Mouse (Mus musculus) bone marrow, adult 2 months (tissue): ENCODE results near the gene Olr1. TPM values are rescaled to one million over a fixed set of nuclear protein-coding genes. Genes with fewer than 3 reads are reported as not detected.

ENCODE experiments used
- H3K27ac ChIP-seq: fragments of 200-500 bp; 2 replicates; pipeline ENCODE4 v1.5.1; 2012; ENCODE audit warnings: low read depth, mild to moderate bottlenecking, control low read depth, inconsistent platforms, low read length; ENCODE audit not compliant: control insufficient read depth, poor library complexity, insufficient read depth
- H3K4me1 ChIP-seq: fragments of 200-500 bp; 2 replicates; pipeline ENCODE4 v1.6.1; 2011; ENCODE audit warnings: low read length; ENCODE audit not compliant: control insufficient read depth, insufficient read depth
- H3K4me3 ChIP-seq: fragments of 200-500 bp; replicated peaks from 2 replicates; pipeline ENCODE3; 2011; ENCODE audit warnings: mild to moderate bottlenecking, low read depth, low read length, control low read depth; ENCODE audit not compliant: control insufficient read depth
- CTCF ChIP-seq: fragments of 200-500 bp; IDR thresholded peaks from 2 replicates; pipeline ENCODE4 v1.5.1; 2011; ENCODE audit warnings: low read length, control low read depth; ENCODE audit not compliant: control insufficient read depth, insufficient read depth
- POLR2A ChIP-seq: fragments of 200-500 bp; IDR thresholded peaks from 2 replicates; pipeline ENCODE4 v1.6.1; 2011; ENCODE audit warnings: low read depth, mild to moderate bottlenecking, control low read depth, low read length, borderline replicate concordance; ENCODE audit not compliant: control insufficient read depth
- WGBS: fragments of 180-500 bp; shearing (Covaris S2); methylation state at CpG from one replicate; pipeline ENCODE4 v1.1.7; 2018; 5-methylcytosine and 5-hydroxymethylcytosine counted together
- polyA plus RNA-seq: library from polyadenylated mRNA; stranded (reverse); fragments of >200 nt; gene quantifications from 2 replicates; pipeline ENCODE4 v1.2.4, GENCODE M21; 2011; ENCODE audit warnings: low replicate concordance; ENCODE audit not compliant: missing spikeins, insufficient read depth, insufficient read length

Olr1 gene
- polyA plus RNA-seq, 1 experiment, result 12.6 TPM

DNA sequence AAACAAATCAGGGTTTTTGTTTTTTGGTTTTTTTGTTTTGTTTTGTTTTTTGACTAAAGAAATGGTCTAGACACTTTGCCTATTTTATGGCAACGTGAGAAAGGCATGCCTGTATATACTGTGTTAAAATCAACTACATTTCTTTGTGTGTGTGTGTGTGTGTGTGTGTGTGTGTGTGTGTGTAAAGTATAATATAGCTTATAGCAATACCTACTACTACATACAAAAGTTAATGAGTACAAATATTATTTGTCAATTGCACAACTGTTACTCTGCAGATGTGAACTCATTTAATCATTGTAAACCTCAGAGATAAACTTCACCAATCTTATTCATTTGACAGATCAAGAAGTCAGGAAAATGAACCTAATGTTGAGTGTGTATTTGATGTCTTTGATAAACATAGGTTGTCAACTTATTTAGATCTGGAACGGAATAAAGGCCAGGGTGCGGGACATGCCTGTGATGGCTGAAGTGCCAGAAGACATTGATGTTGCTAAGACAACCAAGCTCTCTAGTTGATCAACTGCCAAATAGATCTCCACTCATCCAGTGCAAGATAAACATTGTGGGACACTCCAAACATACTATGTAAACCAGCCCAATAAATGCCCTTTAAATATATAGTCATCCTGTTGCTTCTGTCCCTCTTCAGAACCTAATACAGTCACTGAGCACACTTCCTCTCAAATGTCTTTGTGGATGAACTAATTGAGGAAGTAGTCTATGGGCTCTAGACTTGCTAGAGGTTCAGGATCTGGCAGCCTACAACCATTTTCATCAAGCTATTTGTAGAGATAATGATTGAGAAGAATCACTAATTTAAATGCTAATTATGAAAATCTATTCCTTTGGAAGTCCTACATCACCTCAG, 9.4 kb downstream of the Olr1 start:
- TF ChIP-seq POLR2A, result no peak
- TF ChIP-seq CTCF, result no peak
- H3K4me3 ChIP-seq, result no peak overlapping the region
- no peak overlapping the region for H3K27ac ChIP-seq
- 84% methylated on average over 3 of the region's 3 CpGs for WGBS
- no peaks in the 10 kb centered on the region; the same call in 1 of the 2 replicates for H3K4me1 ChIP-seq

DNA sequence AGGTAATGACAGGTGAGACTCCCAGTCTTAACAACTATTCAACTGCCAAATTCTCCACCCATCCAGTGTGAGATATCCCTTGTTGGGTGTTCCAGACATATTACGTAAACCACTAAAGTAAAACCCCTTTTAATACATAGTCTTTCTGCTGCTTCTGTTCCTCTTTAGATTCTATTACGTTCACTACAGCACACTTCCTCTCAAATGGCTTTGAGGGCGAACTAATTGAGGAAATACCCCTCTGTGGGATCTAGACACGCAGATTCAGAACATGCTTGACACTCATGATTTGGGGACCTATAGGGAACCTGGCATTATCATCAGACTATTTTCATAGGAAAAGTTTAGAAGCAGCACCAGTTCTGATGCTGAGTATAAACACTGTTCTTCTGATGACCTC, 12.0 kb downstream of the Olr1 start:
- H3K27ac ChIP-seq, result no peak overlapping the region
- no peak for TF ChIP-seq POLR2A
- no peak for TF ChIP-seq CTCF
- 10% methylated on average over 4 of the region's 4 CpGs for WGBS
- no peaks in the 10 kb centered on the region; the same call in 1 of the 2 replicates for H3K4me1 ChIP-seq
- H3K4me3 ChIP-seq, result no peak overlapping the region

DNA sequence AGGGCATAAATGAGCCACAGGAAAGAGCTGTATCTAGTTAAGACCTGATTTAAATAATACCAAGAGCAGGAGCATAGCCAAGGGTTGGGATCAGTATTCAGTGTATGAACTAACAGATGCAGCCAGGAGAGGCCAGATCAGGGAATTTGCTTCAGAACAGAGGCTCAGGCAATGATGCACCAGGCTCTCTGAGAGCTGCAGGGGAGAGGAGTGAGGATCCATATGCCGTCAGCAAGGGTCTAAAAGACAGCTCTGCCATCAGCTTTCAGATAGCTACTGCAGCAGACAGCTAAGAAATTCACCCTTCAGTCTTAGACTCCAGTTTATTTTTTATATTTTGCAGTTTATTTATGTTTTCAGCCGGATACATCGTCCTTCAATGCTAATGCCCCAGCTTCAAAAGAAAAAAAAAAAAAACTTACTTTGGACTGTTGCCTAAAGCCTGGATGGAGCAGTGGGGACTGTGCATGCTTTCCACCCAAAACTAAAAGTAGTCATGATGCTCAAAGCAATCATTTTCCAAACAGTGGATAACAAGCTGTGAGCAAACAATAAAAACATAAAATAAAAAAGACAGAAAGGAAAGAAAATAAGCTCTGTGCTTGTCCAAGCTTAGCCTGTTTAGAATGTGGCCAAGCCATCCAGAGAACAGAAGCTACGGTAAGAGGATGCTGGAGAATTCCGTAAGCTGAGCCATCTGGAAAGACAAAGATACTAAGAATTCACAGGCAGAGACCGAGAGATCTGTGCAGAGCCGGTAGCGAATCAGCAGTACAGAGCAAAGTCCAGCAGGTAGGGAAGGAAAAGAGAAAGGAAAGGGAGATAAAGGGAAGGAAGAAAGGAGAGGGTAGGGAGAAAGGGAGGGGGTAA, 26.6 kb downstream of the Olr1 start:
- no peak for TF ChIP-seq POLR2A
- TF ChIP-seq CTCF, result no peak
- H3K4me1 ChIP-seq, result no peaks in the 10 kb centered on the region
- WGBS, result 83% methylated on average over 8 of the region's 8 CpGs
- no peak overlapping the region for H3K4me3 ChIP-seq
- no peak overlapping the region for H3K27ac ChIP-seq

DNA sequence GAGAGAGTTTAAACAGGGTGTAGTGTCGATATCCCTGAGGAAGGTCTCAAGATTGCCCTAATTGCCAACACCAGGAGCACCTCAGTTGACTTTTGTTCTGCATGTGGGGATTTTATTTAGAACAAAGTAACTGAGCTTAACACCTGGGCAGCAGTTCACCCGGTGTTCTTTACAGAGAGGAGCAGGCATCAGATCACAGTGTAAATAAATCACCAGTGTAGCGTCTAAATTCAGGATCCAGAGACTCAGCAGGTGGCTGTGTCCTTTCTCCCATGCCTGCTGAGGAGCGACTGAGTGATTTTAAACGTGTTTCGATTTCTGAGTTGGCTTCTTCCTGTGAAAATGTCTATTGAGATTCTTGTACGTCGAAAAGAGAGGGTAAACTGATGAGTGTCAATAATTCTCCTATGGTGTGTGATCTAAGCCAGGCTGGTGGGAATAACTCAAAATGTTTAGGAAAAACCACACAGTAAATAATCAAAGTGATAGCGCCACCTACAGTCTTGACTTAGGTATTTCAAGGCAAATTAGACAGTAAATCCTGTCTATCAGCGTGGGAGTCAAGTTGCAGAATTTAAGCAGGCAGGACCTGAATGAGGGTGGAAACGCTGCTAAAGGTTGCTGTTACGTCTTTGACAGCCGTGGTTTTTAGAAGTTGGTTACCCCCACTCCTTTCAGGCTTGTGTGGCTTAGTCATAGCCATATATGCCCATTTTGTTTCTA, 30.4 kb downstream of the Olr1 start:
- 28% methylated on average over 13 of the region's 13 CpGs for WGBS
- H3K4me1 ChIP-seq, result no peaks in the 10 kb centered on the region; the same call in 1 of the 2 replicates
- no peak overlapping the region for H3K27ac ChIP-seq
- no peak for TF ChIP-seq CTCF
- no peak for TF ChIP-seq POLR2A
- no peak overlapping the region for H3K4me3 ChIP-seq

DNA sequence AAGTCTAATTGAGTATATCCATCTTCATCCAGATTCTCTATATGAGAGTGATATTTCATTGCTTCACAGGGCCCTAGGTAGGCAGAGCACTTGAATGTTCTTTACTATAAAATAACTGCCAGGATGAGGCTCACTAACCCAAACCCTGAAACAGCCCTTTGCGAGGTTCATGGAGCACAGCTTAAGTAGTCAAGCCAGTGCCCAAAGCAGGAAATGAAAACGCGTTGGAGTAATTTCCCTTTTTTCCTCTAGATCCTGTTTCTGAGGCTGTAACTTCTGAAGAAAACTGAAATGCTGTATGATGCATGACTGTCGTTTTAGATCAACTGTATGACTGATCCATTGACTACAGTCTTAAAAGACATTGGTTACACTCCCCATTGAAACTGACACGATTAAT, 34.3 kb downstream of the Olr1 start:
- no peak overlapping the region; the same call in 1 of the 2 replicates for H3K27ac ChIP-seq
- peak overlapping the region; percentile 47 for H3K4me3 ChIP-seq
- no peak for TF ChIP-seq POLR2A
- TF ChIP-seq CTCF, result no peak
- H3K4me1 ChIP-seq, result no peaks in the 10 kb centered on the region; the same call in 1 of the 2 replicates
- WGBS, result 17% methylated on average over 5 of the region's 5 CpGs

DNA sequence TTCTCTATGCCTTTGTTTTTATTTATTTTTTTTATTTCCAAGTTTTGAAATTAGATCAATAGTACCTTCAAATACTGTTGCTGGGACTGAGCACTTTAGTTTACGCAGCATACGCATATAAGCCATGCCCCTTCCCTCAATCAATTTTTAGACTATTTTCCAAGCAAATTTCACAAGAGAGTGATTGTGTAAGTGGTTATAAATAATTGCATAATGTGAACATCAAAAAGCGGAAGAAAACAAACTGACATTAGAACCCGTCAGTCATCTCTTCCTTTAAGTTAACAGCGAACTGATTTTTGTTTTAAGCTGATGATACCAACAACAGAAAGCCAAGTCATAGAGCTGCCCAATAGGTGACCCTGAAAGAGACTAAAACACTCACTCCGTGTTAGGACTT, 35.6 kb downstream of the Olr1 start:
- Histone ChIP-seq H3K4me1 (no peaks in the 10 kb centered on the region; the same call in 1 of the 2 replicates), H3K4me3 (peak overlapping the region; percentile 35), H3K27ac (no peak overlapping the region)
- TF ChIP-seq POLR2A, result no peak
- no peak for TF ChIP-seq CTCF
- 48% methylated on average over 6 of the region's 6 CpGs for WGBS

DNA sequence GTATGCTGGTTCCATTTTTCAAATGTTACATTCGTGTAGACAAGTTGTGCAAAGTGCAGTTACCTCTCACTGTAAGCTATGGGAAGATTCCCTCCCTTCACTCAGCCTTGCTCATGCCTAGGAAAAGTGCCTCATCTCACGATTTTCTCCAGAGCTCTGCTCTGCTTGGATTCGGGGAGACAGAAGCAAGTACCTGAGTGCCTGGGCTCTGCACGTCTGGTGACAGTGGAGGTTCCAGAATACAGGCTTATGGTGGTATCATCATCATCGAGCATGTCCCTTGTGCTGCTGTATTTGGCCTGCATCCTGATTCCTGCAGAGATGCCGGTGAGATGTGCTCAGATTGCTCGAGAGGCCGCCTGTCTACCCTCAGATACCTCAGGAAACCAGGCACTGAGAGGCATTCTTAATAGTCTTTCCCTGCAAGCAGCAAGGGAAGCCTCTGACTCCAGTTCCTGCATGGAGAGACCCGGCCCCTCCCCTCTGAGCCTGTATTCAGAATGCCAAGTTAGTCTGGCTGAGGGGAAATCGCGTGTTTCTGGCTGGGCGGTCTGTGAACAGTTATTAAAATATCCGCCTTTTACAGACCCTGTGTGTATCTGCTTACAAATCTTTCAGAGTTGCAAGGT, 55.4 kb downstream of the Olr1 start, which contains the start of gene Clec1a:
TSS of gene Clec1a (minus strand) at position 590 of the 629 bp plus-strand sequence.
- Histone ChIP-seq H3K4me3 (no peak within 1 kb of the TSS), H3K27ac (no peak within 1 kb of the TSS), H3K4me1 (no peaks in the 10 kb centered on the region)
- no peak for TF ChIP-seq POLR2A
- no peak for TF ChIP-seq CTCF
- 33% methylated on average over 13 of the region's 13 CpGs for WGBS

DNA sequence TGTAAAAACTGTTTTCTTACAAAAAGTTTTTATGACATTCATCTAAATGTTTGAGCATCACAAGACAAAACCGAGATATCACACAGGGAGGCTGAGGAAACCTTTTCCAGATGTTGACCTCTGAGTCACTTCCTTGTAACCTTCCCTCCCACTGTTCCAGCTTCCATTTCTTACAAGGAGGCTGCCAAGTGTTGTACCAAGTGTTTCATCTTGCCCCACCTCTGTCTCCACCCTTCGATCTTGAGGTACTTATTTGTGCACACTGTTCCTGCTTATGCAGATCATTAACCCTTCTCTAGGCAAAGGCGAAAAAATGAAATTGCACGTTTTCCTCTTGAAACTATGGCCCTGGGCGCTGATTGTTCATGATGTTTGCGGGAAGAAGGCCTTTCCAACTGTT, 57.2 kb downstream of the Olr1 start:
- 75% methylated on average over 6 of the region's 6 CpGs for WGBS
- Histone ChIP-seq H3K4me1 (no peaks in the 10 kb centered on the region), H3K4me3 (no peak overlapping the region), H3K27ac (no peak overlapping the region)
- no peak for TF ChIP-seq CTCF
- no peak for TF ChIP-seq POLR2A
